Comparison of ENCODE assay signal across 8 mouse cellular contexts in genomic region chr13:58112191-58112590, GRCm38 (mm10). TPM values are rescaled to one million over a fixed set of nuclear protein-coding genes. Genes with fewer than 3 reads are reported as not detected.
A peak's percentile ranks its signal among the peaks of the same experiment; 100 is the strongest.
DNase-seq lines count a peak whose midpoint lies in the region; ATAC-seq lines count a peak whose summit lies in the region.

No protein-coding gene starts in this region.

- H3K36me3 ChIP-seq in heart, embryonic 10.5 days: no peaks in the 10 kb centered on the region
- H3K36me3 ChIP-seq in hindbrain, embryonic 12.5 days: no peaks in the 10 kb centered on the region
- no peaks in the 10 kb centered on the region for H3K36me3 ChIP-seq in liver, embryonic 16.5 days (ENCODE audit: control insufficient read depth, insufficient read depth)

- peaks cover 12% of the 10 kb centered on the region for H3K27me3 ChIP-seq in heart, embryonic 10.5 days (ENCODE audit: insufficient read depth, poor library complexity, severe bottlenecking)
- no peaks in the 10 kb centered on the region for H3K27me3 ChIP-seq in hindbrain, embryonic 12.5 days
- H3K27me3 ChIP-seq in liver, embryonic 16.5 days (ENCODE audit: control insufficient read depth, insufficient read depth, low read depth, low read length): peaks cover 35% of the 10 kb centered on the region

- H3K27ac ChIP-seq in heart, embryonic 10.5 days: peak overlapping the region; percentile 84; the same call in 1 of the 2 replicates
- no peak overlapping the region for H3K27ac ChIP-seq in brown adipose tissue, adult 24 weeks (replicated peaks; ENCODE audit: low read depth, low read length)
- no peak overlapping the region for H3K27ac ChIP-seq in hindbrain, embryonic 12.5 days
- H3K27ac ChIP-seq in liver, embryonic 16.5 days (ENCODE audit: low read length): no peak overlapping the region

- peak overlapping the region; percentile 64 for H3K4me2 ChIP-seq in hindbrain, embryonic 12.5 days (replicated peaks)
- H3K4me2 ChIP-seq in liver, embryonic 16.5 days (ENCODE audit: low read depth, low read length): peak overlapping the region; percentile 5; the same call in 1 of the 2 replicates

- WGBS in heart, embryonic 10.5 days: 64% methylated on average over 10 of the region's 10 CpGs
- 72% methylated on average over 10 of the region's 10 CpGs for WGBS in hindbrain, embryonic 12.5 days
- 45% methylated on average over 10 of the region's 10 CpGs for WGBS in liver, embryonic 16.5 days (ENCODE audit: insufficient replicate concordance)

- H3K4me1 ChIP-seq in heart, embryonic 10.5 days: peaks cover 25% of the 10 kb centered on the region
- H3K4me1 ChIP-seq in brown adipose tissue, adult 24 weeks (ENCODE audit: control insufficient read depth, insufficient read depth, insufficient read length, low read length): peaks cover 6% of the 10 kb centered on the region; the same call in 1 of the 2 replicates
- H3K4me1 ChIP-seq in hindbrain, embryonic 12.5 days: peaks cover 17% of the 10 kb centered on the region
- no peaks in the 10 kb centered on the region; the same call in none of the 2 replicates for H3K4me1 ChIP-seq in liver, embryonic 16.5 days (ENCODE audit: control insufficient read depth, low read depth, low read length)

- no peaks in the 10 kb centered on the region for H3K9me3 ChIP-seq in heart, embryonic 10.5 days
- H3K9me3 ChIP-seq in hindbrain, embryonic 12.5 days (replicated peaks): no peaks in the 10 kb centered on the region
- H3K9me3 ChIP-seq in liver, embryonic 16.5 days (replicated peaks; ENCODE audit: control insufficient read depth, low read length): no peaks in the 10 kb centered on the region

- no peak for ATAC-seq in hindbrain, embryonic 12.5 days (ENCODE audit: low FRiP score)
- no peak for ATAC-seq in liver, embryonic 16.5 days (ENCODE audit: low read depth)

- peak overlapping the region; percentile 71 for H3K9ac ChIP-seq in hindbrain, embryonic 12.5 days
- no peak overlapping the region for H3K9ac ChIP-seq in liver, embryonic 16.5 days (ENCODE audit: low read depth, low read length)

- H3K4me3 ChIP-seq in heart, embryonic 10.5 days: peak overlapping the region; percentile 69
- peak overlapping the region; percentile 58; the same call in 1 of the 2 replicates for H3K4me3 ChIP-seq in brown adipose tissue, adult 24 weeks (ENCODE audit: insufficient read depth, low read depth, low read length)
- H3K4me3 ChIP-seq in hindbrain, embryonic 12.5 days: peak overlapping the region; percentile 43
- peak overlapping the region; percentile 58 for H3K4me3 ChIP-seq in liver, embryonic 16.5 days (ENCODE audit: low read depth, low read length)

- DNase-seq in heart, embryonic 10.5 days (ENCODE audit: low spot score): no peak
- DNase-seq in heart, adult 9 months (ENCODE audit: low spot score in 2 of 2): no peak
- no peak for DNase-seq in T-cell, adult 2 months (ENCODE audit: low spot score)
- DNase-seq in thymus, postnatal 36 days: no peak
- no peak for DNase-seq in Muller cell, postnatal 12 days (ENCODE audit: inconsistent ontology term)

RNA-seq across cellular contexts. Expression of gene Klhl3, which starts 1.2 kb away (rescaled TPM):
- polyA plus RNA-seq in heart, embryonic 10.5 days (2016; fragmentation: Nextera tagmentation; extraction: Ambion mirVana): 2.5 and 3.4 TPM in 2 replicates
- polyA plus RNA-seq in brown adipose tissue, adult 24 weeks (2012; ENCODE audit: insufficient read depth, insufficient read length, missing spikeins): 0.20 and 0.46 TPM in 2 replicates
- 5.8 and 6.3 TPM in 2 replicates for polyA plus RNA-seq in hindbrain, embryonic 12.5 days (2016; fragmentation: Nextera tagmentation; extraction: Ambion mirVana)
- 1.2 and 1.6 TPM in 2 replicates for polyA plus RNA-seq in liver, embryonic 16.5 days (2015; fragmentation: Nextera tagmentation; extraction: Ambion mirVana)

RNA-seq across cellular contexts. Expression of gene Hnrnpa0, which starts 16.2 kb away (rescaled TPM):
- 14.0 and 16.6 TPM in 2 replicates for polyA plus RNA-seq in heart, embryonic 10.5 days (2016; fragmentation: Nextera tagmentation; extraction: Ambion mirVana)
- 31.9 and 46.9 TPM in 2 replicates for polyA plus RNA-seq in brown adipose tissue, adult 24 weeks (2012; ENCODE audit: insufficient read depth, insufficient read length, missing spikeins)
- 55.5 and 57.3 TPM in 2 replicates for polyA plus RNA-seq in hindbrain, embryonic 12.5 days (2016; fragmentation: Nextera tagmentation; extraction: Ambion mirVana)
- polyA plus RNA-seq in liver, embryonic 16.5 days (2015; fragmentation: Nextera tagmentation; extraction: Ambion mirVana): 5.2 and 5.4 TPM in 2 replicates

RNA-seq across cellular contexts. Expression of gene Idnk, which starts 45.3 kb away (rescaled TPM):
- 35.0 and 36.5 TPM in 2 replicates for polyA plus RNA-seq in heart, embryonic 10.5 days (2016; fragmentation: Nextera tagmentation; extraction: Ambion mirVana)
- polyA plus RNA-seq in brown adipose tissue, adult 24 weeks (2012; ENCODE audit: insufficient read depth, insufficient read length, missing spikeins): 35.6 and 46.5 TPM in 2 replicates
- 62.0 and 68.1 TPM in 2 replicates for polyA plus RNA-seq in hindbrain, embryonic 12.5 days (2016; fragmentation: Nextera tagmentation; extraction: Ambion mirVana)
- 18.3 and 18.9 TPM in 2 replicates for polyA plus RNA-seq in liver, embryonic 16.5 days (2015; fragmentation: Nextera tagmentation; extraction: Ambion mirVana)
